ENCODE assay signal across 1 mouse cellular context in the genomic region with DNA sequence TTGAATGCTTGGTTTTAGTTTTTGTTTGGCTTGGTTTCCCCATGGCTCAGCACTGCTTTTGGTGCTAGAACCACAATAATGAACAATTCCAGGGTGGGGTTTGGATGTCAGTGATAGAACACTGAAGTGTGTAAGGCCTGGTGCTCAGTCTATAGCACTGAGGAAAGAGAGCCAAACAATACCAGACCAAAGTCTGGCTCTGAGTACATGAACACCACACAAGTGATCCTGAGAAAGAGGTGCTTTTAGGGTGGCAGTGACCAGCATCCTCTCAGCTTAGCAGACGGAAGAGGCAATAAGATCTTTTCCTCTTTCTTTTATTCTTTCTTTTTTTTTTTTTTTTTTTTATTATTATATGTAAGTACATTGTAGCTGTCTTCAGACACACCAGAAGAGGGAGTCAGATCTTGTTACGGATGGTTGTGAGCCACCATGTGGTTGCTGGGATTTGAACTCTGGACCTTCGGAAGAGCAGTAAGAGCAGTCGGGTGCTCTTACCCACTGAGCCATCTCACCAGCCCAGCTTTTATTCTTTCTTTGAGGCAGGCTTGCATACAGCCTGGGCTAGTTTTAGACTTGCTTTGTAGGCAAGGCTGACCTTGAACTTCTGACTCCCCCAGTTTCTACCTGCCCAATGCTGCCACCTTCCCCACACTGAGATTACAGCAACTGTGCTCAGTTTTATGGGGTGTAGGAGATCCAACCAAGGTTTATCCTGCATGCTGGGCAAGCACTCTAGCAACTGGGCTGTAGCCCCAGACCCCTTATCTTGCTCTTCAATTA. TPM values are rescaled to one million over a fixed set of nuclear protein-coding genes. Genes with fewer than 3 reads are reported as not detected.
"Had no signal": no experiment of that assay in that cellular context is flagged by ENCODE, and none has a peak within 500 bp of the region (broad histone marks: within the 10 kb centered on the region; RNA-seq: fewer than 3 reads in every experiment).

No protein-coding gene starts in this region.

RNA-seq across cellular contexts. Expression of a gene that starts 18.7 kb away (rescaled TPM):
- polyA plus RNA-seq: macrophage had no signal
